Mouse (Mus musculus): ENCODE measurements around the gene Unc5cl. TPM values are rescaled to one million over a fixed set of nuclear protein-coding genes. Genes with fewer than 3 reads are reported as not detected.

The Unc5cl gene
- total RNA-seq (2021): 1 to 10 TPM in 1 of 2 experiments, not detected in 1; 1.3 TPM
- long read RNA-seq, experiment 1: 0 reads
- long read RNA-seq, experiment 2, partial matches to known transcripts: 0 of 2 reads
- long read RNA-seq, experiment 2, other reads (novel, unspliced or antisense): 1 of 2 reads

DNA sequence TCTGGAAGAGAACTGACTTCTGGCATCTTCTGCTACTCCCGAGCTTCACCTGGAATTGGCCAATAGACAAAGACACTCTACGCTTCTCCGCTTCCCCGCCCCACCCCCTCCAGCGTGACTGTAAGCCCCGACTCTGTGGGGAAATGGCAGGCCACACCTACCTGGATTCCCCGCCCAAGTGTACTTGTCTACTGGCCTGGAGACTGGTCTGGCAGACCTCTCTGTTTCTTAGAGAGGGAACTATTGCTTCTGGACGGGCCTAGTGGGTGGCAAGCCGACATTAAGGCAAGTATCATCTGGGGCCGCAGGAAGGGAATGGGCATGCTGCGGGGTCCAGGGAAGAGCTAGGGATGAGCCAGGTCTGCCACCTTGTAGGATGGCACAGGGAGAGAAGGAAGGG lies at the start of gene Unc5cl:
Gene Unc5cl, plus strand, starts transcription at position 214 of the 400 bp plus-strand sequence.
- DNase-seq (ENCODE audit: low spot score in 2 of 2): no peak

- DNase-seq (ENCODE audit: low spot score in 2 of 2): no peak
Measured at GRCm38 (mm10) chr17:48407154-48407553, 47.5 kb upstream of the Unc5cl start.

DNA sequence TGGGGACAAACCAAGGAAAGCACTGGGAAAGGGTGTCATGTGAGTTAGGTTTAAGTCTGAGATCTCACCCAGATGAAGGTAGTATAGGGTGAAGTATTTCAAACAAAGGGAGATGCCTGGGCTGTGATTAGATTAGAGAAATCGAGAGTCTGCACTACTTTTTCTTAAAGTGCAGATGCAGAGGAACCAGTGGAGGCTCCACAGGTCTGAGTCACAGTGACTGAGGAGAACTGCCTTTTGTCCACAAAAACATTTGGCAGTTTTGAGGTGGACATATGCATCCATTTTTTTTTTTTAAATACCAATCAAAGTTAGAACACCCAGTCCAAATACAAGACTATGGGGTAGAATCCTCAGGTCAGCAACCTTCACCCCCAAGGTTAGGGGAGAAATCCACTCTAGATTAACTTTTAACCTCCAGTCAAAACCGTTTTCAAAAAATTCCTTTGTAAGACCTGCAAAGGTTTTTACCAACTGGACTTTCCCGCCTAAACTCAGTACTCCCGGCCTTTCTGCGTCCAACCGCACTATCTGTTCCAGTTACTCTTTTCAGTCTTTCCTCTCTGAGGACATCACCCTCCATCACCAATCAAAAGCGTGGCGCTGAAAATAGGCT lies 46.7 kb upstream of the Unc5cl start:
- DNase-seq (ENCODE audit: low spot score in 2 of 2): no peak

DNA sequence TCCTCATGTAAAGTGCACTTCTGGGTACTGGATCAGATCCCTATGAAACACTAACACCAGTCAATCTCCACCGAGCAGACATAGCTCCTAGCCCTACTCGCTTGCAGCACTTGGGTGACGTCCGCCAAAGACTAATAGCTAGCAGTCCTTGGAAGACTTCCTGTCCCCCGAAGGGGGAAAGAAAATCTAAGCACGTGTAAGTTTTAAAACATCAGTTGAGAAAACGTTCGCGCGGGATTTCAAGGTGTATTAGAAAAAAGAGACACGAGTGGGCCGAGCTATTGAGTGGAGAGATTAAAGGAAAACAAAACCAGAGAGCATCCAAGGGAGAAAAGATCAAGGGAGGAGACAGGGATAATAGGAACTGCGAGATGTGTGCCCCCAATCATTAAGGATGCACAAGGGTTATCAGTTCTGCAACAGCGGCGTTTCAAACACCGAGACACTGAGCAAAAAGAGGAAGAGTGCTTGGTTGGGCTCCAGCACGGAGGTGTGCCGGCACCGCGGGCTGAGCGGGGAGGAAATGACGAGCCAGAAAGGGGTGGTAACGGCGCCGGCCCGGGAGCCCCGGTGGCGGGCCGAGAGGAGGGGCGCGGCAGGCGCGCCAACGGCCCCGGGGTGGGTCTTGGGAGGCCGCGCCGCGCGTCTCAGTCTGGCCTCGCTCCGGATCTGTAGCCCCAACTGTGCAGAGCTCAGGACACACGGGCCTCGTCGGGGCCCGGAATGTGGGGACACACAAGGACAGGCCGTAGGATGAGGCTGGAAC lies 46.0 kb upstream of the Unc5cl start:
- peak; percentile 50 to 58 for DNase-seq (ENCODE audit: low spot score in 2 of 2)

DNA sequence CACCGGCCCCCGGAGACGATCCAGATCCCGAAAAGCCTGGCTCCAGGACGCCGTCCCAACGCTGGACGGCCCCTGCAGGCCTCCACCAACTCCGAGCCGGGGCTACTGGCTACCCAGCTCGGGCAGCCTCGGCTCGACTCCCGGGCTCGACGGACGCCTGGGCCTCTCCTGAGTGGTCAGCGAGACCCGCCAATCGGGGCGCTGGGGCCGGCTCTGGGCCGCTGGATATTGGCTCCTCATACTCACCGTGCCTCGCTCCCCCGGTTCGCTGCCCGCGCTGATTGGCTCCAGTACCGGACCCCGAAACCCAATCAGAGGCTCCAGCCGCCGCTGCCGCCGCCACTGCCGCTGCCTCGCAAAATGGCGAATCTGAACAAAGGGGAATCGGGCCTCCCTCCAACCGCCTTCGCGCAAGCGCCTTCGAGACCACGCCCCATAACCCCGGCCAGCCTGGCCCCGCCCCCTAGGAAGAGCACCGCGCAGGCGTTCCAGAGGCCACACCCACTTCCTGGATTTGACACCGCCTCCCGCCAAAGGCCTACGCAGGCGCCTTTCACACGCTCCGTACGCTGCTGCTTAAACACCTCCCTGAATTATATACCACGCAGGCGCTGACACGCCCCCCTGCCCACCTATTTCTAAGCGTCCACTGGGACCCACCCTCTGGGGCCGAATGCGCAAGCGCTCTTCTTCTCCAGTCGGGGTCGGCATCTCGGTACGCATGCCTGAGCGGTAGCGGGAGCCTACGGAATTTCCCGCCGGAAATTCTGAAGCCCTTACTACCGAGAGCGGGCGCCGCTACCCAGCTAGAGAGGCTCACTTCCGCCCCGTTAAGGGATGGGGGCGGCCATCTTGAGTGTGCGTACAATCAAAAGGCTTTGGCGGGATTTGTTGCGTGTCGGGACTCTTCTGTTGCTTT lies 45.1 kb upstream of the Unc5cl start, which contains the start of the genes Nfya and Oard1:
Gene Nfya, minus strand, starts transcription at position 527 of the 919 bp plus-strand sequence.
Gene Oard1, plus strand, starts transcription at position 635 of the 919 bp plus-strand sequence.
- peak; percentile 98 to 100 for DNase-seq (ENCODE audit: low spot score in 2 of 2)

- no peak for DNase-seq (ENCODE audit: low spot score in 2 of 2)
Measured at GRCm38 (mm10) chr17:48410299-48410785, 44.4 kb upstream of the Unc5cl start.

DNA sequence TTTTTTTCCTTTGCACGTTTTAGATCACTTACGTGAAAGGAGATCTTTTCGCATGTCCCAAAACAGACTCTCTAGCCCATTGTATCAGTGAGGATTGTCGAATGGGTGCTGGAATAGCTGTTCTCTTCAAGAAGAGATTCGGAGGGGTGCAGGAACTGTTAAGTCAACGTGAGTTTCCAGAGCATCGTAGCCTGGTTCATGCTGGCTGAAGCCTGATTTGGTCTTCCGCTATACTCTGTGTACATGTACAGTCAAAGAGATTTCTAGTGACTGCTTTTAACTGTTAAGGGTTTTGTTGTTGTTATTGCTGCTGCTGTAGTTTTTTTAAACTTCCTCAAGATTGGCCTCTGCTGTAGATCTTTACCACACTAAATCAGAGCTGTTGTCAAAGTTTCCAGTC lies 43.5 kb upstream of the Unc5cl start:
- DNase-seq (ENCODE audit: low spot score in 2 of 2): no peak

- DNase-seq (ENCODE audit: low spot score in 2 of 2): no peak
Measured at GRCm38 (mm10) chr17:48416011-48416410, 38.7 kb upstream of the Unc5cl start.

DNA sequence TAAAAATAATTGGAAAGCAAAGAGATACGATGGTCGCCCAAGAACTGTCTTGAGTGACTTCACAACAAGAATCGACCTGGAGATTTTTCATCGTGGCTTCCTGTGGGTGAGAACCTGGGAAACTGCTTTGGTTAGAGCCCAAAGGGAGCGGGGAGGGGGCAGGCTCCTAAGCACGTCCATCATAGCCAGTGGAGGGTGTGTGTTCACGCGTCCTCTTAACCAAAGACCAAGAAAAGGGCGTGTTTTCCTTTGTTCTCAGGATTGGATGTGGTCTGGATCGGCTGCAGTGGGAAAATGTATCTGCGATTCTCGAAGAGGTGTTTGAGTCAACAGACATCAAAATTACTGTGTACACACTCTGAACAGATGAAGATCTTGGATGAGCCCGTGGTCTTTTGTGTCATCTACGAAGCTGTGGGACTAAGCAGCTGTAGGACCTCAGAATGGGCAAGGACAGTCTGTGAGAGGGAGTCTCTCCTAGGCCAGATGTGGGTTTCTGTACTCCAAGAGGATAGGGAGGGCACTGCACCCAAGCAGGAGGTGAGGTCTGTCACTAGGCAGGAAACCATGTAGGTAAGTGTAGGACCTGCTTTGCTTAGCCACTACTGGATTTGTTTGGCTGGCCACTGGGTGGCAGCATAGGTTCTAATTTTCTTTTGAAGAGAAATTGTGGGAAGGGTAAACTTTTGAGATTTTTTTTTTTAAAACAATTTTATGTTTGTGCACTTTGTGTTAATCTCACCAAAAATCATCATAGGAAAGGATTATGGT lies 38.1 kb upstream of the Unc5cl start:
- no peak for DNase-seq (ENCODE audit: low spot score in 2 of 2)

GRCm38 (mm10) chr17:48417521-48417920 lies 37.2 kb upstream of the Unc5cl start:
- no peak for DNase-seq (ENCODE audit: low spot score in 2 of 2)

GRCm38 (mm10) chr17:48418174-48418573 lies 36.5 kb upstream of the Unc5cl start:
- DNase-seq (ENCODE audit: low spot score in 2 of 2): no peak

DNA sequence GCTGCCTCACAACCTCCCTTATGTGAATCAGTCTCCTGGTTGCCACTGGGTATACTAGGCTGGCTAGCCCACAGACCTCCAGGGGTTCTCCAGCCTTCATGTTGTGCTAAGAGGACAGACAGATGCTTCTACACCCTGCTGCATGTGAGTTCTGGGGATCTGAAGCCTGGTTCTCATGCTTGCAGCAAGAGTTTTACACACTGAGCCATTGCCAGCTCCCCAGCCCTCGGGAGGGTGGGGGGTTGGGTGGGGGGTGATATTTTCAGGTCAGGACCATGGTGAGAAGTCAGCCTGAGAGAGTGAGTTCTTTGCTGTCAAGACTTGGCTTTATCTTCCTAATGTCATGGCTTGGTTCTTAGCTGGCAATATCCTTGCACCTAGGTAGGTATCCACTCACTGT lies 35.9 kb upstream of the Unc5cl start:
- no peak for DNase-seq (ENCODE audit: low spot score in 2 of 2)

DNA sequence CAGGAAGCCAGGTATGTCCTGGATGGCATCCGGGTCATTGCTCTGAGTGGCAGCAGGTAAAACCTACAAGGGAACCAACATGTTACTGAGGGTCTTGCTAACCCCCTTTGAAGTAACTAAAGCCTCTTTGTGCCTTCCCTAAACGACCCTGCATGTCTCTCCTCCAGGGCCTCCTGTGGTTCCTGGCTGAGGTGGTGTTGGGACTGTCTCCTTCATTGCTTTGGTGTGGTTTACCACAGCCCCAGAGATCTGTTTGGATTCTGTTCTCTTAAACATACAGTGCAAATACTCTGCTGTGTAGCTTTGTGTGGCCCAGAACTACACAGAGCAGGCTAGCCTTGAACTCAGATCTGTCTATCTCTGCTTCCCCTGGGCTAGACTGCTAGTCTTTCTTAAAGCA lies 35.1 kb upstream of the Unc5cl start:
- DNase-seq (ENCODE audit: low spot score in 2 of 2): no peak

DNA sequence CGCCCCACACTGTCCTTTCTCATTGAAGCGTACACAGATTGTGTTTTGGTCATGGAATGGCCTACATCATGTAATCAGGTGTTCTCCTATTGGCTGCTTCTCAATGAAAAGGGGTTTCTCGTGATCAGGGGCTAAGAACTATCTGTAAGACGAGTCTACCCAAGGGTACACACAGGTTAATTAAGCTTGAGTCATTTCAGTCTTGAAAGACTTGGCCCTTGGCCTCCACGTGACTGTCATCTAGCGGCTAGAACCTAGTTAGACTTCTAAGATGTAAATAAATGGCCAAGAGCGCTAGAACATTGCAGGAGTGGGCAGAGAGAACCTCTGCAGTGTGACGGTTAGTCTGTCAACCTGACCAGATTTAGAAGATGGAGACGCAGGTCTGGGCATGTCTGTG lies 30.5 kb upstream of the Unc5cl start:
- no peak for DNase-seq (ENCODE audit: low spot score in 2 of 2)

DNA sequence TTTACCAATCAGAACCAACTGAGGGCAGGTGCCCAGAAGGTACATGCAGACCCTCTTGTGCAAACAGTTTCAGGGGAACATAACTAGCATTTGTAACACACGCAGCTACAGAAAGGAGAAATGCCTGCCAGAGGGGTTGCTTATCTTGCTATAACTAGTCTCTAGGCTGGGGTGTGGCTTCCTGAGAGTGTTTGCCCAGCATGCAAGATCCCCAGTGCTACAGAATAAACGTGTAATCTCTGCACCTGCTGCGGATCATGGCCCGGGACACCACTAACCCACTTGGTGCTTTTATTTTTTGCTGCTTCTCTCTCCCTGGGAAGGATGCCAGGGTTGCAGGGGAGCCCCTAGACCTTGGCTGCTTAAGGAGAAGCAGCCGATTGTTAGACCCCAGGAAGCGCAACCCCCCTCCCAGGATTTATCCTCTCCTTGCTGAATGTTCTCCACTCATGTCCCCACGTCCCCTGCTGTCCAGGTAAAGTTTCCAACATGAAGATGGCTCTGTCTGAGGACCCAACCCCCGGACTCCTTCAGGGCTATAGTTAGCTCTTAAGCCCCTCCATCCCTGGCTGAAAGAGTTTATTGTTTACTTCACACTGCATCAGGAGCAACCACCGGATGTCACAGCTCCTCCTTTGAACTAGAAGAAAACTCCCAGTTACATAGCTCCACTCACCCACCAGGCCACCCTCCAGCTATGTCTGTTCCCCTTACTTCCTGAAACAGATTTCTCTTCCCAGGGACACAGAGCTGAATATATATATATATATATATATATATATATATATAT lies 28.7 kb upstream of the Unc5cl start:
- DNase-seq (ENCODE audit: low spot score in 2 of 2): no peak

DNA sequence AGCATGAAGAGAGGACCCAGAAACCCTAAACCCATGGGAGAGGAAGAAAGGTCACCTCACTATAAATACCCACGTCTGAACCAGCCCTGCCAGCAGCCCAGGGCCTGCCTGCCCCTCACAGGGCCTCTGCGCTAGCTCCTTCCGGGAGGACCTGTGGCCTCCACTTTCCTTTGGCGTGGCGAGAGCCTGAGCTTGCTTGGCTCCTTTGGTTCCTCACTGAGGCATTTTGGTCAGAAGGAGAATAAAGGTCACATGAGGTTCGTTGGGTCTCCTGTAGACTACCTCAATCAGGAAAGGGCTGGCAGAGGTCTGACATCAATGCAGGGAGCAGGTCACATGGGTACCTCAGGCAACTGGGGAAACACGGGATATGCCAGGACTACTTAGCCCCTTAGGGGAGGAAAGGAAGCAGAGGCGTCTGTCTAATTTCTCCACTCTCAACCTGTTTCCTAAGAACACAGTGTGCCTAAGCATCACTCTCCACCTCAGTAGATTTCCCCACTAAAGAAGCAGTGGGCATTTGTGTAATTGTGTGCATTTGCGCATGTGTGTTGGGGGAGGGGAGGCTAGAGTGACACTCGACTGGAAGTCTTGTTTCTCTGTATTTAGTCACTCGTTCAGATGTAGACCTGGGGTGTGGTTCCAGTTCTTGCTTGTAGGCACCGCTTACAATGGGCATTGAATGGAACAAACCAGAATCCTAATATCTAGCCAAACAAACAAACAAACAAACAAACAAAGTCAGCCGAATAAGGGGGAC lies 27.5 kb upstream of the Unc5cl start:
- no peak for DNase-seq (ENCODE audit: low spot score in 2 of 2)

- no peak for DNase-seq (ENCODE audit: low spot score in 2 of 2)
Measured at GRCm38 (mm10) chr17:48427852-48428530, 26.7 kb upstream of the Unc5cl start.

DNA sequence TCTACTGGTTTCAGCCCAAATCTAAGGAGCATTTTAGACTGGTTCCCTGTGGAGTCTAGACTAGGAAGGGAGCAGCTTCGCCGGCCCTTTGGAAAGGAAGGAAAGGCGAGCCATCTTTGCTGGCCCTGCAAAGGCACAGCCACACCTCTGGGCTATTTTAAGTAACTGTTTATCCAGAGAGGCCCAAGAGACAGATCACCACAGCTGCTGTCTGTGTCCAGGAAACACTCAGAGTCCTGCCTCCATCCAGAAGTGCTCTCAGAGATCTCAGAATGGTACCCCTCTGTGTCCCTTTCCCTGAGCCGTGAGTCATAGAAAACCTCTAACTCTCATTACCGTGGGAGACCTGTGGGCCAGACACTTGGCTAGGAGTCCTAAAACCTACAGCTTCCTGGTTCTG lies 24.3 kb upstream of the Unc5cl start:
- DNase-seq (ENCODE audit: low spot score in 2 of 2): no peak

All from adrenal gland, postnatal 4 days (tissue).